25 mouse cellular contexts compared by ENCODE assay signal in the genomic region with DNA sequence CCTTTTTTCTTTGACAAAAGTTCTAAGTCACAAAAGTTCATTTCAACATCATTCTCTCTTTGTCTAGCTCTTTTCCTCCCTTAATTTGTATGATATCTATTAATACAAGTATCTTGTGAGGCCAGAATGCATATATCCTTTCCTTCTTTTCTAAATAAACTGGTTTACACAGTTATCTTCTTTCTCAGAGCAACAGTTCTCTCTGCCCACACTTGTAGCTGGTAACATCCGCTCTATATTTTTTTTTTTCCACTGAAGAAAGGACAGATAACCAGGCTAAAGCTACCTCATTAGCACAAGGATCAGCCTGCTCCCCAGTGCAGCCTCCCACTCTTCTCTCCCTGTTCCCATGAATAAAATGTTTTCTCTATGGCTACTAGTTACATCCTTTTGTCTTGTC.
"Had no signal": no experiment of that assay in that cellular context is flagged by ENCODE, and none has a peak within 500 bp of the region (broad histone marks: within the 10 kb centered on the region; RNA-seq: fewer than 3 reads in every experiment).

No protein-coding gene starts in this region.

- H3K27me3 ChIP-seq: heart, embryonic 13.5 days; heart, embryonic 15.5 days; hindbrain, embryonic 12.5 days; intestine, embryonic 15.5 days; limb, embryonic 12.5 days had no signal

- H3K4me2 ChIP-seq: heart, embryonic 11.5 days; heart, embryonic 13.5 days; heart, embryonic 15.5 days; hindbrain, embryonic 12.5 days; hindbrain, embryonic 14.5 days; intestine, embryonic 15.5 days; limb, embryonic 12.5 days; liver, embryonic 11.5 days had no signal

- DNase-seq: gastrocnemius, postnatal 14 days; heart, adult 2 months; heart, postnatal 14 days; heart, postnatal 36 days; kidney, adult 18-20 months; kidney, adult 8-10 months; kidney, postnatal 10 days; kidney, postnatal 25 days; kidney, postnatal 4 days; liver had no signal

- ATAC-seq: hindbrain, embryonic 16.5 days; inflammation-experienced regulatory T-cells, adult 6 months; intestine, embryonic 15.5 days; intestine, postnatal 0 days had no signal

- H3K9ac ChIP-seq: heart, embryonic 13.5 days; heart, embryonic 15.5 days; hindbrain, embryonic 12.5 days; hindbrain, embryonic 14.5 days; intestine, embryonic 15.5 days; limb, embryonic 12.5 days had no signal

- H3K36me3 ChIP-seq: heart, embryonic 13.5 days; heart, embryonic 15.5 days; hindbrain, embryonic 10.5 days; hindbrain, embryonic 12.5 days; intestine, embryonic 15.5 days; limb, embryonic 10.5 days; limb, embryonic 12.5 days had no signal

- H3K4me3 ChIP-seq: heart, adult 2 months; heart, embryonic 13.5 days; heart, embryonic 15.5 days; hindbrain, embryonic 10.5 days; hindbrain, embryonic 12.5 days; intestine, embryonic 15.5 days; layer of hippocampus, adult 2 months; left cerebral cortex, adult 2 months; limb, embryonic 10.5 days; limb, embryonic 12.5 days had no signal

- H3K4me1 ChIP-seq: heart, embryonic 13.5 days; heart, embryonic 15.5 days; hindbrain, embryonic 10.5 days; hindbrain, embryonic 12.5 days; intestine, embryonic 15.5 days; limb, embryonic 10.5 days had no signal

- H3K9me3 ChIP-seq: heart, embryonic 13.5 days; heart, embryonic 15.5 days; hindbrain, embryonic 10.5 days; hindbrain, embryonic 12.5 days; intestine, embryonic 15.5 days; limb, embryonic 10.5 days; limb, embryonic 12.5 days had no signal

- H3K27ac ChIP-seq: heart, adult 2 months; heart, embryonic 13.5 days; heart, embryonic 15.5 days; hindbrain, embryonic 10.5 days; hindbrain, embryonic 12.5 days; hindbrain, embryonic 14.5 days; intestine, embryonic 15.5 days; layer of hippocampus, adult 2 months; left cerebral cortex, adult 2 months; limb, embryonic 10.5 days; limb, embryonic 12.5 days had no signal
